Mouse (Mus musculus): ENCODE measurements at regions not wholly inside any gene's neighbourhood (a gene's known extent, or its start where the extent isn't known, plus 50 kb on each side); places are given as distances from the start of the nearest gene placed in this dataset.
A peak's percentile ranks its signal among the peaks of the same experiment; 100 is the strongest.
"Not testable (repeated sequence)": the region's sequence is repeated elsewhere in the genome, so short reads cannot be mapped to it uniquely, and the experiment has no call there.

GRCm38 (mm10) chr10:86636953-86637376, 68.3 kb downstream of the Hsp90b1 start:
- not testable (repeated sequence) for H3K27ac ChIP-seq (replicated peaks); H3K9me3 ChIP-seq (replicated peaks); H3K4me1 ChIP-seq (replicated peaks); H3K36me3 ChIP-seq (replicated peaks); H3K9ac ChIP-seq; H3K27me3 ChIP-seq
- peak overlapping the region; percentile 29 for H3K4me3 ChIP-seq (replicated peaks)
- peak overlapping the region; percentile 60 for H3K4me2 ChIP-seq
- peak; percentile 34; the same call in 1 of the 2 replicates for ATAC-seq (ENCODE audit: insufficient read depth)
- WGBS (ENCODE audit: insufficient replicate concordance), result 1% methylated on average over 14 of the region's 14 CpGs

DNA sequence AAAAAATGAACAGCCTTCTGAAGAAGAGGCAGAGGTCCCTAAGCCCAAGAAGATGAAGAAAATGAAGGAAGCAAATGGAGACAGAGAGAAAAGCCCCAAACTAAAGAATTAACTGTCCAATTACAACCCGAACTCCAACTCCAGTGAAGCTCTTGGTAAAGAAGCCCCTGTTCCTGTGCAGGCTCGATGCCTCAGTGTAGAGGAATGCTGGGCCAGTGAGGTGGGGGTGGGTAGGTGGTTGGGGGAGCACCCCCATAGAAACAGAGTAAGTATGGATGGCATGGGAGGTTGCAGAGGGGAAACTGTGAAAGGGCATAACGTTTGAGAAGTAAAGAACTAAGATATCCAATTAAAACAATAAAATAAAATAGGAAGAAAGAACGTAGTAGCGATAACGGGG, 68.8 kb downstream of the Hsp90b1 start:
- not testable (repeated sequence) for H3K27me3 ChIP-seq; ATAC-seq (ENCODE audit: insufficient read depth); H3K36me3 ChIP-seq (replicated peaks); H3K9me3 ChIP-seq (replicated peaks); H3K27ac ChIP-seq (replicated peaks); H3K4me1 ChIP-seq (replicated peaks); H3K9ac ChIP-seq; H3K4me3 ChIP-seq (replicated peaks)
- H3K4me2 ChIP-seq, result peak overlapping the region; percentile 60
- 18% methylated on average over 6 of the region's 6 CpGs for WGBS (ENCODE audit: insufficient replicate concordance)

GRCm38 (mm10) chr10:86626734-86627133, 78.6 kb downstream of the Hsp90b1 start:
- not testable (repeated sequence) for H3K27ac ChIP-seq (replicated peaks); H3K36me3 ChIP-seq (replicated peaks); H3K4me1 ChIP-seq (replicated peaks); H3K4me2 ChIP-seq; H3K9me3 ChIP-seq (replicated peaks); H3K9ac ChIP-seq; ATAC-seq (ENCODE audit: insufficient read depth); H3K4me3 ChIP-seq (replicated peaks); H3K27me3 ChIP-seq

DNA sequence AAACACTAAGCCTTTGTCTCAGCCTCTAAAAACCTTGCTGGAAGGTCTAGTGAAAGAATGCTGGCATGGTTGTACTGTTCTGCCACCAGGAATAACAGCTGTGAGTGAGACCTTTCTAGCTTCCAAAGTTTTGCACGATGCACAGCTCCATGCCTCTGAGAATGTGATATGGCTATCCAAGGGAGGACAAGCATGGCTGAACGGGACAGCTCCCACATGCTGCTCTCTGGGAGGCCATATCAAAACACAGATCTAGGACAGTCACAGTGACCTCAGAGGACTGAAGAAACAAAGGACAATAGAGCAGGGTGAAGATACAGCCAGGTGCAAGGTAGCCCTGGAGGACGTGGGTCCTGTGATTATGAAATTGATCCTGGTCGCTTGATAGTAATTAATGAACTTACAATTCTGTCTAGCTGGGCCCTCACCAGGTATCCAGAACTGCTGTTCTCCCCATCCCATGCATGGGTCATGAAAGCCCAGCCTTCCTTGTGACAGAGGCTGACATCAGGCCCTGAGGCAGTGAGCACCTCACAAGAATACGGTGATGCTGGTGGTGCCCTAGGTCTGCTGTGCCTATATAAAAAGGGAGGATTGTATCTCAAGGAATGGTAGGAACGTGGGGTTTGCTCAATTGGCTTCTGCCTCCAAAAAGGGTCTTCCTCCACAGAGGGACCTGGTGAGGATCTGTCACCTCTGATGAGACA, 87.2 kb downstream of the Hsp90b1 start:
- H3K4me1 ChIP-seq (replicated peaks); H3K36me3 ChIP-seq (replicated peaks); ATAC-seq (ENCODE audit: insufficient read depth); H3K9me3 ChIP-seq (replicated peaks); H3K27ac ChIP-seq (replicated peaks); H3K27me3 ChIP-seq; H3K4me3 ChIP-seq (replicated peaks); H3K4me2 ChIP-seq; H3K9ac ChIP-seq: not testable (repeated sequence)
- 63% methylated on average over 6 of the region's 6 CpGs for WGBS (ENCODE audit: insufficient replicate concordance)

DNA sequence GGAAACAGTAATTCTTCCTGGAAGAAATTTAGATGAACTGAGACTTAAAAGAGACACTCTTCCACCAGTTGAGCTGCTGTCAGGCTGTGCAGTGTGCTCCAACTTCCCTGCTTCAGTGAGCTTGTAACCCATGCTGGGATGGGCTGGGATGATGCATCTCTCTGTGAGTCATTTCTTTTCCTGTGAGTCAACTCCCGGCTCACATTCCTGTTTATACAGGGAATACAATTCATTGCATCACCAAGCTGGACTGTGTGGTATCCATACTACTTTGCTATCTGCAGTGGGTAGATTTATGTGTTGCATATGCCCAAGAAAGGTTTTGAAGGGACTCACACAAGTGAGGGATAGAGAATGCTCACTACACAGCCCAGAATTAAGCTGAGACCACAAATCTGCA, 93.0 kb downstream of the Hsp90b1 start:
- H3K4me3 ChIP-seq (replicated peaks); H3K36me3 ChIP-seq (replicated peaks); H3K9me3 ChIP-seq (replicated peaks); H3K9ac ChIP-seq; H3K4me2 ChIP-seq; H3K27me3 ChIP-seq; H3K27ac ChIP-seq (replicated peaks); ATAC-seq (ENCODE audit: insufficient read depth); H3K4me1 ChIP-seq (replicated peaks): not testable (repeated sequence)
- 12% methylated on average over 1 of the region's 1 CpGs for WGBS (ENCODE audit: insufficient replicate concordance)

DNA sequence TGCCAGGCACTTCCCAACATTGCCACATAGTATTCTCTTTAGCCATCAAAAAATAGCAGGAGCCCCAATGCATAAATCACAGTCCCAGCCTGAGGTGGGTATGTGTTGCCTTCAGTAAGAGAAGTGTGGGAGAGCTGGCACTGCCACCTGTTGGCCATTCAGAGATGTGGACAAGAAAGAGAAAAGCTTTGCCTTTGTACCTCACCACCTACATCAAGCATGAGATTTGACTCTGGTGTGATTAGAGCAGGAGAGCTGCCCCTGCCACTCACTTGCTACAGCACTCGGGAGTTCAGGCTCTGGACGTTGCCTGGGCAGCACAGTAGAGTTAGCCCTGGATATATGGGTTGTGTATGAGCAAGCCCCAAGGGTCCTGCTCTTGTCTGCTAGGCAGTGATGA, 95.3 kb downstream of the Hsp90b1 start:
- not testable (repeated sequence) for H3K4me1 ChIP-seq (replicated peaks); H3K4me3 ChIP-seq (replicated peaks); H3K27ac ChIP-seq (replicated peaks); H3K36me3 ChIP-seq (replicated peaks); H3K9me3 ChIP-seq (replicated peaks); H3K27me3 ChIP-seq; H3K9ac ChIP-seq; H3K4me2 ChIP-seq; ATAC-seq (ENCODE audit: insufficient read depth)
- WGBS (ENCODE audit: insufficient replicate concordance), result 32% methylated on average over 2 of the region's 2 CpGs

DNA sequence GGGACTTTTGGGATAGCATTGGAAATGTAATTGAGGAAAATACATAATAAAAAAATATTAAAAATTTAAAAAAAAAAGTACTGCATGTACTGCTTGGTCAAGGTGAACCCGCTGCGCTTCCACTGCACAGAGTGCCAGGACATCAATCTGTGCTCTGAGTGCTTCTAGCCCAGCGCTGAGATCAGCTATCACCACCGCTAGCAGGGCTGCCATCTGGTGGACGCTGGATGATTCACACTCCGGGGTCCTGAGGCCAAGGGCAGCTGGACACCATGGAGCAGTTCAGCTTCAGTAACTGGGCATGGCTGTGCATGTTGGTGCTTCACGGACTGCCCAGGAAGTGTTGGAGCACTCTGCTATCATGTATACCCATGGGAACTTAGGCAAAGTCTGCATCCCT, 102.1 kb upstream of the Syn3 start:
- H3K9me3 ChIP-seq (replicated peaks); H3K27ac ChIP-seq (replicated peaks); H3K4me3 ChIP-seq (replicated peaks); ATAC-seq (ENCODE audit: insufficient read depth); H3K36me3 ChIP-seq (replicated peaks); H3K4me2 ChIP-seq; H3K4me1 ChIP-seq (replicated peaks); H3K9ac ChIP-seq; H3K27me3 ChIP-seq: not testable (repeated sequence)
- WGBS (ENCODE audit: insufficient replicate concordance), result 33% methylated on average over 7 of the region's 7 CpGs

DNA sequence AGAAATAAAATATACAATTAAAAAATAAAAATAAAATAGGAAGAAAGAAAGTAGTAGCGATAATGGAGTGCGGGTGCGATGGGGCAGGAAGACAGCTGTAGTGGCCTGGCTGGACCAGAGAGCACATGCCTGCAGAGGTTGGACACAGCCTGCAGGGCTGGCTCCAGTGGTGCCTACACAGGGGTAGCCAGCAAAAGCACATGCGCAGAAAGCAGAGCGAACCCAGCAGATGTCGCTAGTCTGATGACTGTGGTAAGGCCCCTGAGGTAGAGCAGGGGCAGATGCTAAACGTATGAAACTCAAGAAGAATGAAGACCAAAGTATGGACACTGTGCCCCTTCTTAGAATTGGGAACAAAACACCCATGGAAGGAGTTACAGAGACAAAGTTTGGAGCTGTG, 101.3 kb upstream of the Syn3 start:
- not testable (repeated sequence) for H3K27me3 ChIP-seq; H3K27ac ChIP-seq (replicated peaks); H3K9ac ChIP-seq; H3K36me3 ChIP-seq (replicated peaks); ATAC-seq (ENCODE audit: insufficient read depth); H3K4me3 ChIP-seq (replicated peaks); H3K4me1 ChIP-seq (replicated peaks); H3K9me3 ChIP-seq (replicated peaks); H3K4me2 ChIP-seq
- 75% methylated on average over 7 of the region's 7 CpGs for WGBS (ENCODE audit: insufficient replicate concordance)

DNA sequence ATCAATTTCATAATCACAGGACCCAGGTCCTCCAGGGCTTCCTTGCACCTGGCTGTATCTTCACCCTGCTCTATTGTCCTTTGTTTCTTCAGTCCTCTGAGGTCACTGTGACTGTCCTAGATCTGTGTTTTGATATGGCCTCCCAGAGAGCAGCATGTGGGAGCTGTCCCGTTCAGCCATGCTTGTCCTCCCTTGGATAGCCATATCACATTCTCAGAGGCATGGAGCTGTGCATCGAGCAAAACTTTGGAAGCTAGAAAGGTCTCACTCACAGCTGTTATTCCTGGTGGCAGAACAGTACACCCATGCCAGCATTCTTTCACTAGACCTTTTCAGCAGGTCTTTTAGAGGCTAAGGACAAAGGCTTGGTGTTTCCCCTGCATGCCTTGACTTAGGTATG, 91.5 kb upstream of the Syn3 start:
- H3K4me1 ChIP-seq (replicated peaks); H3K27ac ChIP-seq (replicated peaks); ATAC-seq (ENCODE audit: insufficient read depth); H3K9ac ChIP-seq; H3K27me3 ChIP-seq; H3K9me3 ChIP-seq (replicated peaks); H3K4me3 ChIP-seq (replicated peaks); H3K4me2 ChIP-seq; H3K36me3 ChIP-seq (replicated peaks): not testable (repeated sequence)
- WGBS (ENCODE audit: insufficient replicate concordance), result 57% methylated on average over 2 of the region's 2 CpGs

DNA sequence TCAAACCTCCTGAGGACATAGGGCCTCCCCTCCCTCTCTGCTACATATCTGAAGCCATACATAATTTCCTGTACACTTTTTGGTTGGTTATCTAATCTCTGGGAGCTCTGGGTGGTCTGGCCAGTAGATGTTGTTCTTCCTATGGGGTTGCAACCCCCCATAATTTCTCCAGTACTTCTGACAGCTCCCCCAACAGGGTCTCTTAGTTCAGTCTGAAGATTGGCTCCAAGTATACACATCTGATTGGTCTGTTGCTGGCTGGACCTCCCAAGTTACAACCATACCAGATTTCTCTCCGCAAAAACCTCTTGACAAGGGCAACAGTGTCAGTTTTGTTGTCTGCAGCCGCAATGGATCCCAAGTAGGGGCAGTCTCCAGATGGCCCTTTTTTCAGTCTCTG, 68.2 kb upstream of the Syn3 start:
- H3K4me3 ChIP-seq (replicated peaks); H3K9me3 ChIP-seq (replicated peaks); ATAC-seq (ENCODE audit: insufficient read depth); H3K9ac ChIP-seq; H3K4me1 ChIP-seq (replicated peaks); H3K36me3 ChIP-seq (replicated peaks); H3K27ac ChIP-seq (replicated peaks); H3K4me2 ChIP-seq; H3K27me3 ChIP-seq: not testable (repeated sequence)
- 64% methylated on average over 2 of the region's 2 CpGs for WGBS (ENCODE audit: insufficient replicate concordance)

DNA sequence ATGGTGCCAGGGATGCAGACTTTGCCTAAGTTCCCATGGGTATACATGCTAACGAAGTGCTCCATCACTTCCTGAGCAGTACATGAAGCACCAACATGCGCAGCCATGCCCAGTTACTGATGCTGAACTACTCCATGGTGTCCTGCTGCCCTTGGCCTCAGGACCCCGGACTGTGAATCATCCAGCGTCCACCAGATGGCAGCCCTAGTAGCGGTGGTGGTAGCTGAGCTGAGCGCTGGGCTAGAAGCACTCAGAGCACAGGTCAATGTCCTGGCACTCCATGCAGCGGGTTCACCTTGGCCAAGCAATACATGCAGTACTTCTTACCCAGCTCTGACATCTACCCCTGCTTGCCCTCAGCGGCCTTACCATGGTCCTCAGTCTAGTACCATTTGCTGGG, 57.1 kb upstream of the Syn3 start:
- Histone ChIP-seq H3K9ac (no peak overlapping the region), H3K4me2 (no peak overlapping the region), H3K27ac (replicated peaks) (no peak overlapping the region), H3K27me3 (no peaks in the 10 kb centered on the region), H3K9me3 (replicated peaks) (no peaks in the 10 kb centered on the region), H3K4me3 (replicated peaks) (no peak overlapping the region), H3K36me3 (replicated peaks) (no peaks in the 10 kb centered on the region), H3K4me1 (replicated peaks) (no peaks in the 10 kb centered on the region)
- 47% methylated on average over 8 of the region's 8 CpGs for WGBS (ENCODE audit: insufficient replicate concordance)
- no peak for ATAC-seq (ENCODE audit: insufficient read depth)

All from liver, embryonic 15.5 days (tissue).